Mouse (Mus musculus): Measurements from ENCODE around the gene Cacna1g. TPM values are rescaled to one million over a fixed set of nuclear protein-coding genes. Genes with fewer than 3 reads are reported as not detected.
A peak's percentile ranks its signal among the peaks of the same experiment; 100 is the strongest.

Gene Cacna1g
- polyA plus RNA-seq, 1 experiment from 2014 or later, result 0.29 TPM

DNA sequence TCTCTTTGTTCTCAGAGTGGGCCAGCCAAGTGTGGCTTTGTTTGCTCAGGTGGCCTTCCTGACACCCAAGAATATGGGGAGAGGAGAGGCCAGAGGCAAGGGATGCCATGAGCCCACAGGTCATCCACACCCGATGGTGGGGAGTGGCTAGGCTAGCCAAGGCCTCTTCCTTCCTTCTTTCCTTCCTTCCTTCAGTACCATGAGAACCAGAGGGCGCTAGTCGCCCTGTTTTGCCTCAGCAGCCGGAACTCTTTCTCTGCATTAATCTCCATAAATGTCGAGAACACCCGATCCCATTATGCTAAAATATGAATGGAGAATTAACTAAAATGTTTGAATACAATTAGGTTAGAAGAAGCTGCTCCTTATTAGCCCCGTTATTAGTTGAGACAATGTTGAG, 53.7 kb downstream of the Cacna1g start:
- Histone ChIP-seq H3K4me3 (ENCODE audit: low read depth, low read length) (no peak overlapping the region), H3K9ac (replicated peaks) (no peak overlapping the region), H3K36me3 (replicated peaks; ENCODE audit: insufficient read depth, low read length) (no peaks in the 10 kb centered on the region), H3K4me2 (ENCODE audit: low read depth, low read length) (no peak overlapping the region), H3K9me3 (ENCODE audit: low read length) (no peaks in the 10 kb centered on the region), H3K27me3 (ENCODE audit: insufficient read depth, low read length) (peaks cover 15% of the 10 kb centered on the region; the same call in 1 of the 2 replicates), H3K27ac (ENCODE audit: low read depth) (no peak overlapping the region), H3K4me1 (ENCODE audit: insufficient read depth) (no peaks in the 10 kb centered on the region)
- DNase-seq (no peak), ATAC-seq (no peak)
- no peak for TF ChIP-seq EP300 (IDR thresholded peaks at IDR 0.05; ENCODE audit: low read depth)
- TF ChIP-seq CTCF (IDR thresholded peaks at IDR 0.05; ENCODE audit: low read depth), result peak; percentile 52
- 20% methylated on average over 7 of the region's 7 CpGs for WGBS (ENCODE audit: insufficient replicate concordance)

DNA sequence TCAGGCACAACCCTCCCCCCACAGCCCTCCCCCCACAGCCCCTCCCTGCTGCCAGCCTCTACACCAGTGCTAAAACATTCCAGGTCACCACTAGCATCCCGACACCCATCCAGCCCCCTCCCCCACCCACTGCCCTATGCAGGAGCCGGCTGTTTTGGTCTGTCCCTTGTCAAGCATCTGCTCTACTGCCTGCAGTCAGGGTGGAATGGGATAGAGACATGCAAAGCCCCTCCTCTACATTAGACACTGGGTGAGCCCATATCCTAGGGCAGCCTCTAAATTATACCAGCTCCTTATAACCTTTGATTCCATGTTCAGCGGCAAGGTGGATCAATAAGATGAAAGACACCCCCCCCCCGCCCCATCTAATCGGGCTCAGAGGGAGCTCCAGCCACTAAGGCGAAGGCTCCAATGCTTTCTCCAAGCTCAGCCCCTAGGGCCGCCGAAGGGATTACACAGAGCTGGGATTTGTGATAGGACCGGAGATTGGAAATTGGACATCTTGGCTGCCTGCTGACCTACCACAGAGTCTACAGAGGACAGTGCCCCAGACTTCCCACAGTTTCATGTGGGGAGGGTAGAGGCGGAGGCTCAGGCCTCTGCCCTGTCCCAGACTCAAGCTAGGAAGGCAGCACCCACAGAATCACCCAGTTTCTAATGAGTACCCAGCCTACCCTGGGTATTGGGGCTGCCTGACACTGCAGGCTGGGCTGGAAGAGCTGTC, 54.8 kb downstream of the Cacna1g start:
- Histone ChIP-seq H3K4me1 (ENCODE audit: insufficient read depth) (no peaks in the 10 kb centered on the region), H3K9me3 (ENCODE audit: low read length) (no peaks in the 10 kb centered on the region), H3K27ac (ENCODE audit: low read depth) (no peak overlapping the region), H3K4me3 (ENCODE audit: low read depth, low read length) (no peak overlapping the region), H3K27me3 (ENCODE audit: insufficient read depth, low read length) (peaks cover 19% of the 10 kb centered on the region), H3K4me2 (ENCODE audit: low read depth, low read length) (no peak overlapping the region), H3K9ac (replicated peaks) (no peak overlapping the region), H3K36me3 (replicated peaks; ENCODE audit: insufficient read depth, low read length) (no peaks in the 10 kb centered on the region)
- DNase-seq (no peak), ATAC-seq (no peak)
- 62% methylated on average over 9 of the region's 10 CpGs for WGBS (ENCODE audit: insufficient replicate concordance)
- TF ChIP-seq CTCF (IDR thresholded peaks at IDR 0.05; ENCODE audit: low read depth), result no peak
- no peak for TF ChIP-seq EP300 (IDR thresholded peaks at IDR 0.05; ENCODE audit: low read depth)

DNA sequence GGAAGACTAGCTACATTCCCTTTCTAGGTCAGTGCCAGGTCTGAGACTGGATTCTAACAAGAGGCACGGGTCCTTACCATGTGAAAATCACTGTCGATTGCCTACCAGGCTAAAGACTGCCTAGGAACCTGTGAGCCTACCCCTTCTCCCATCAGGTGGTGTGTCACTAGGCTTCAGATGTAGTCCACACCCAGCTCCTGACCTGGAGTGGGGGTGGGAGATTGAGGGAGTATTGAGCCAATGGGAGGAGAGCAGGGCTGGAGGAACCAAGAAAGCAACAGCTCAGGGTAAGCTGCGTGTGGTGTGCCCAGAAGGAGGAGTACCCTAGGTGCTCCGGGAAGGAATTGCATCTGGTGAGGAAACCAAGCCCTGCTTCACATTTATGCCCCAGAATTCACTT, 60.0 kb downstream of the Cacna1g start:
- Histone ChIP-seq H3K27ac (ENCODE audit: low read depth) (no peak overlapping the region), H3K36me3 (replicated peaks; ENCODE audit: insufficient read depth, low read length) (no peaks in the 10 kb centered on the region), H3K4me2 (ENCODE audit: low read depth, low read length) (no peak overlapping the region), H3K9me3 (ENCODE audit: low read length) (no peaks in the 10 kb centered on the region), H3K4me1 (ENCODE audit: insufficient read depth) (no peaks in the 10 kb centered on the region), H3K4me3 (ENCODE audit: low read depth, low read length) (no peak overlapping the region), H3K9ac (replicated peaks) (no peak overlapping the region), H3K27me3 (ENCODE audit: insufficient read depth, low read length) (peaks cover 37% of the 10 kb centered on the region)
- TF ChIP-seq EP300 (IDR thresholded peaks at IDR 0.05; ENCODE audit: low read depth), result no peak
- TF ChIP-seq CTCF (IDR thresholded peaks at IDR 0.05; ENCODE audit: low read depth), result no peak
- ATAC-seq (no peak), DNase-seq (no peak)
- 63% methylated on average over 4 of the region's 4 CpGs for WGBS (ENCODE audit: insufficient replicate concordance)

DNA sequence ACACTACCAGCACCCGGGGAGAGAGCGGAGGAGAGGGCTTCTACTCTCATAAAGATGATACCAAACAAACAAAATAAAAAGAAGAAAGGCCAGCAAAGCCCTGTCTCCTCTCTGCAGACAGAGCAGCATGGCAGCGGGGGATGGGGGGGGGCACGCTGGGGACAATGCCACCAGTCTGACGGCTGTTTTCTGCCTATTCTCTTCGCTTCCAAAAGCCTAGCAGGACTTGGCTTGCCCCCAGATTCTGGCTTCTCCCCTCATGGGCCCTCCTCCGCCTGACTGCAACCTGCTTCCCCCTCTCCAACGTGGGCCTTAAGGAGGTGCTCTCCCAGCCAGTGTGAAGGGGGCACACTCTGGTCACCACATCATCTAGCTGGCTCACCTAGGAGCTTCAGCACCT, 60.5 kb downstream of the Cacna1g start:
- H3K4me3 ChIP-seq (ENCODE audit: low read depth, low read length), result no peak overlapping the region
- H3K27ac ChIP-seq (ENCODE audit: low read depth), result no peak overlapping the region
- no peak overlapping the region for H3K9ac ChIP-seq (replicated peaks)
- DNase-seq (no peak), ATAC-seq (no peak)
- H3K36me3 ChIP-seq (replicated peaks; ENCODE audit: insufficient read depth, low read length), result no peaks in the 10 kb centered on the region
- H3K27me3 ChIP-seq (ENCODE audit: insufficient read depth, low read length), result peaks cover 37% of the 10 kb centered on the region
- H3K4me2 ChIP-seq (ENCODE audit: low read depth, low read length), result no peak overlapping the region
- H3K4me1 ChIP-seq (ENCODE audit: insufficient read depth), result no peaks in the 10 kb centered on the region
- TF ChIP-seq CTCF (IDR thresholded peaks at IDR 0.05; ENCODE audit: low read depth) (no peak), EP300 (IDR thresholded peaks at IDR 0.05; ENCODE audit: low read depth) (no peak)
- no peaks in the 10 kb centered on the region for H3K9me3 ChIP-seq (ENCODE audit: low read length)
- WGBS (ENCODE audit: insufficient replicate concordance), result 28% methylated on average over 8 of the region's 8 CpGs

DNA sequence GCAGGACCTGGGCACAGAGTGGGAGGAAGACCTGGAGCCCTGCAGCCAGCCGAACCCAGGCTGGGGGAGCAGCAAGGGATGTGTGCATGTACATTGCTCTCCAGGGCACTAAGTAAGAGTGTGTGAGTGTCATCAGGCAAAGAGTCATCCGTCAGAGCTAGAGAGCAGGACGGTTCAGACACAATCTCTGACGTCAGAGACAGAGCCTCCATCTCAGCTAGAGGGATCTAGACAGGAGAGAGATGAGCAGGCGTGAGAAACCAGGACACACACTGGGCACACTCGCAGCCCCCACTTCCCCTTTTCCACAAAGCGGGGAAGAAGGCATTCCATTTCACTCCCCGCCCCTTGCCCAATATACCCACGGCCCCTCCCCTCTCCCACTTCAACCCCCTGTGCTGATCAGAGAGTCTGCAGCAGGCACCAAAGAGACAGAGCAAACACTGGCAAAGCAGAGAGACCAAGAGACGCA, 61.0 kb downstream of the Cacna1g start:
- ATAC-seq (no peak), DNase-seq (no peak)
- Histone ChIP-seq H3K27ac (ENCODE audit: low read depth) (no peak overlapping the region), H3K9ac (replicated peaks) (no peak overlapping the region), H3K27me3 (ENCODE audit: insufficient read depth, low read length) (peaks cover 37% of the 10 kb centered on the region), H3K36me3 (replicated peaks; ENCODE audit: insufficient read depth, low read length) (no peaks in the 10 kb centered on the region), H3K4me1 (ENCODE audit: insufficient read depth) (no peaks in the 10 kb centered on the region), H3K4me2 (ENCODE audit: low read depth, low read length) (no peak overlapping the region), H3K9me3 (ENCODE audit: low read length) (no peaks in the 10 kb centered on the region), H3K4me3 (ENCODE audit: low read depth, low read length) (no peak overlapping the region)
- TF ChIP-seq CTCF (IDR thresholded peaks at IDR 0.05; ENCODE audit: low read depth) (no peak), EP300 (IDR thresholded peaks at IDR 0.05; ENCODE audit: low read depth) (no peak)
- WGBS (ENCODE audit: insufficient replicate concordance), result 12% methylated on average over 10 of the region's 10 CpGs

DNA sequence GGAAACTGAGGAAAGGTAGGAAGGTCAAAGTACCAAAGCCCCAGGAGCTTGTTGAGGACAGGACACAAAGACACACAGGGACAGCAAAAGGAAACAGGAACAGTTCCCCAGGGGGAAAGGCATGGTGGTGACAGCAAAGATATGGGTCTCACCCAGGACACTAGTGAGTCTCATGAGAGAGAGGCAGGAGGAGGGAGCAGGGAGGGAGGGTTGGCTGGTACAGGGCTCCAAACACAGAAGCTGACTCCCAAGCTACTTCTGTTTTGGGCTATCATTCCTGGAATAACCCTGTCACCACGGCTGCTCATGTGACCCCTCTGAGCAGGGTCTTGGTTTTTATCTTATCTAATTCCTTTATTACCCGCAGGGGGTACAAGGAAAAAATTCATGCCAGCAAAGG, 61.4 kb downstream of the Cacna1g start:
- no peak for ATAC-seq
- H3K27ac ChIP-seq (ENCODE audit: low read depth), result no peak overlapping the region
- DNase-seq, result no peak
- H3K4me1 ChIP-seq (ENCODE audit: insufficient read depth), result no peaks in the 10 kb centered on the region
- H3K4me3 ChIP-seq (ENCODE audit: low read depth, low read length), result no peak overlapping the region
- H3K27me3 ChIP-seq (ENCODE audit: insufficient read depth, low read length), result peaks cover 37% of the 10 kb centered on the region
- TF ChIP-seq EP300 (IDR thresholded peaks at IDR 0.05; ENCODE audit: low read depth) (no peak), CTCF (IDR thresholded peaks at IDR 0.05; ENCODE audit: low read depth) (no peak)
- WGBS (ENCODE audit: insufficient replicate concordance), result 21% methylated on average over 2 of the region's 2 CpGs
- no peak overlapping the region for H3K9ac ChIP-seq (replicated peaks)
- no peak overlapping the region for H3K4me2 ChIP-seq (ENCODE audit: low read depth, low read length)
- no peaks in the 10 kb centered on the region for H3K9me3 ChIP-seq (ENCODE audit: low read length)
- H3K36me3 ChIP-seq (replicated peaks; ENCODE audit: insufficient read depth, low read length), result no peaks in the 10 kb centered on the region

All from liver, postnatal 0 days (tissue).